Mouse (Mus musculus) heart, embryonic 13.5 days (tissue): ENCODE data around the gene Eif3g. TPM values are rescaled to one million over a fixed set of nuclear protein-coding genes. Genes with fewer than 3 reads are reported as not detected.

Source experiments
- ATAC-seq: fragments of 200-750 bp; cut with Nextera tagmentation; 2 replicates; pipeline ENCODE4 v1.8.0; 2017; ENCODE audit warnings: moderate TSS enrichment; ENCODE audit not compliant: insufficient number of reproducible peaks, low FRiP score, low TSS enrichment; ENCODE audit errors: extremely low read depth
- H3K27ac ChIP-seq: fragments of 300-500 bp; sonication (generic); replicated peaks from 2 replicates; pipeline ENCODE4 v1.5.1; 2015; ENCODE audit warnings: moderate library complexity, mild to moderate bottlenecking, inconsistent platforms
- H3K27me3 ChIP-seq: fragments of 300-500 bp; sonication (generic); replicated peaks from 2 replicates; pipeline ENCODE4 v1.6.1; 2015; ENCODE audit warnings: mild to moderate bottlenecking, inconsistent platforms
- H3K36me3 ChIP-seq: fragments of 300-500 bp; sonication (generic); 2 replicates; pipeline ENCODE4 v1.6.1; 2015; ENCODE audit warnings: mild to moderate bottlenecking, inconsistent platforms
- H3K4me1 ChIP-seq: fragments of 300-500 bp; sonication (generic); 2 replicates; pipeline ENCODE4 v1.6.1; 2015; ENCODE audit warnings: inconsistent platforms
- H3K4me2 ChIP-seq: fragments of 300-500 bp; sonication (generic); 2 replicates; pipeline ENCODE4 v1.6.1; 2015; ENCODE audit warnings: inconsistent platforms, mild to moderate bottlenecking, moderate library complexity
- H3K4me3 ChIP-seq: fragments of 300-500 bp; sonication (generic); 2 replicates; pipeline ENCODE4 v1.5.1; 2015; ENCODE audit warnings: moderate library complexity, mild to moderate bottlenecking, inconsistent platforms
- H3K9ac ChIP-seq: fragments of 300-500 bp; sonication (generic); 2 replicates; pipeline ENCODE4 v1.6.1; 2015; ENCODE audit warnings: inconsistent platforms, mild to moderate bottlenecking, moderate library complexity
- H3K9me3 ChIP-seq: fragments of 300-500 bp; sonication (generic); 2 replicates; pipeline ENCODE4 v1.6.1; 2016; ENCODE audit warnings: inconsistent platforms
- WGBS: fragments of 180-500 bp; shearing (Covaris S2); methylation state at CpG from one replicate; pipeline ENCODE4 v1.1.7; 2015; ENCODE audit warnings: mixed read lengths; 5-methylcytosine and 5-hydroxymethylcytosine counted together
- polyA plus RNA-seq: library from polyadenylated mRNA; unstranded; fragments of >200 nt; fragmentation: Nextera tagmentation; extraction: Ambion mirVana; gene quantifications from 2 replicates; pipeline ENCODE4 v1.2.1, GENCODE M21; 2015

Eif3g gene
- polyA plus RNA-seq, 1 experiment from 2014 or later: 214 TPM

DNA sequence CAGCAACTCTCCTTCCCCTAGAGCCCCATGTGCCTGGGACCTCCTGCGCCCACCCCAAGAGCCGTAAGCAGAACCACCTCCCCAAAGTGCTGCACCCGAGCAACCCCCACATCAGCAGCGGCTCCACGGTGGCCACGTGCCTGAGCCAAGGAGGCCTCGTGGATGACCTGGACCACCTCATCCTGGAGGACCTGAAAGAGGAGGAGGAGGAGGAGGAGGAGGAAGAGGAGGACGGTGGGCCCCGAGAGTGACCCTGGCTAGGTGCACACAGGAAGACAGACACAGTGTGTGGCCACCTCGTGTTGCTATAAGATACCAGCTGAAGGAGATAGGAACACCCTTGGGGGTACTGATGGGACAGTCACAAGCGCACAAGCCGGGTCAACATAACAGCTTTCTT lies 24.9 kb downstream of the Eif3g start:
- Histone ChIP-seq H3K9me3 (no peaks in the 10 kb centered on the region), H3K27me3 (peaks cover 31% of the 10 kb centered on the region), H3K36me3 (no peaks in the 10 kb centered on the region), H3K9ac (no peak overlapping the region), H3K4me3 (no peak overlapping the region), H3K4me1 (peaks cover 15% of the 10 kb centered on the region), H3K27ac (no peak overlapping the region), H3K4me2 (no peak overlapping the region)
- 76% methylated on average over 12 of the region's 12 CpGs for WGBS
- no peak for ATAC-seq

DNA sequence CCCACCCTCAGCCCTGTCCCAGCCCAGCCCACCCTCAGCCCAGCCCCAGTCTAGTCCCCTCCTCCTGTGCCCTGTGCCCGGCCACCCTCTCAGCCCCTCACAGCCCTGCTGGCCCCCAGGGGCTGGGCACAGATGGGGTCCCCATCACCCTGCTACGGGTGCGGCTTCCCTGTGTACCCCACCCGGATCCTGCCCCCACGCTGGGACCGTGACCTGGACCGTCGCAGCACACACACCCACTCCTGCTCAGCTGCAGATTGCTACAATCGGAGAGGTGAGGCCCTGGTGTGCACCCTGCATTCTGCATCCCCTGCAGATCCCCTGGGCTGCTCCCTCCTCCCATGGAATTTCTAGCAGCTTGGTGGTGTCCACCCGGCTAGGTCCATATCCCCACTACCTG lies 25.4 kb downstream of the Eif3g start:
- H3K4me1 ChIP-seq: peaks cover 18% of the 10 kb centered on the region
- no peak overlapping the region for H3K27ac ChIP-seq
- H3K27me3 ChIP-seq: peaks cover 37% of the 10 kb centered on the region
- no peaks in the 10 kb centered on the region for H3K9me3 ChIP-seq
- no peak overlapping the region for H3K4me2 ChIP-seq
- ATAC-seq: no peak
- WGBS: 86% methylated on average over 10 of the region's 10 CpGs
- H3K9ac ChIP-seq: no peak overlapping the region
- no peak overlapping the region for H3K4me3 ChIP-seq
- no peaks in the 10 kb centered on the region for H3K36me3 ChIP-seq

DNA sequence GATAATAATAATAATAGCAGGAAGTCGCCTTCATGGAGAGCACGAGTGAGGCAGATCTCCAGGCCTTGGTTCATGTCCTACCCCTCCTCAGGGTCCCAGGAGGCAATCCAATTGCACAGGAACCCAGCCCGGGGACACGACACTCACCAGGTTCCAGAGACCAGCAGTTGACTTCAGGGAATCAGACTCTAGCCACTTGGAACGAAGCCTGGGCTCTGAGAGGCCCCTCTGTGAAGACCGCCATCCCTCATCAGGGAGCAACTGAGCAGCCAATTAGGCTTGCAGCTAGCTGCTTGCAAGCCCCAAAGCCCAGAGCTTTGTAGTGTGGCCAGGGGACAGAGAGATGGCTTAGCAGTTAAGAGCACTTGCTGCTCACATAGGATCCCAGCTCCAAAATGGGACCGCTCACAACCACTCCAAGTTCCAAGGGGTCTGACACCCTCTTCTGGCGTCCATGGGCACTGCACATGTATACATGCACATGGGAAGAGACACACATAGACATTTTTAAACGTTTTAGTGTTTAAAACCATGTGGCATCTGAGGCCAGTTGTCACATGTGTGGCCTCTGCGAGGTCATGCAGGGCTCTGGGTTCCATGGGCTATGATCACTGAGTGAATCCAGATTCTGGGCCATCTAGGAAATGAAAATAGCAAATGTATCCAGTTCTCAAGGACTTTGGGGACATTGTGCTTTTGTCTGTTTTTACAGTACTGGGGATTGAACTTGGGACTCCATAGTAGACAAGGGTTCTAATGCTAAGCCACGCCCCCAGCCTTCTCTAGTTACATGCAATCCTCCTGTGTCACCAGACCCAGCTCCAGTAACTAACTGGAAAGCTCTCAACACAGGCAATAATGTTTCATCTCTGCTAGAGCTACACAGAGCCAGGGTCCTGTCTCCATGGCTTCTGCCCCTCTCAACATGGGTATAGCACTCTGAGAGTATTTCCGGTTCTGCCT lies 27.9 kb downstream of the Eif3g start:
- H3K9ac ChIP-seq: no peak overlapping the region
- ATAC-seq: no peak
- no peaks in the 10 kb centered on the region for H3K36me3 ChIP-seq
- no peak overlapping the region for H3K27ac ChIP-seq
- H3K4me1 ChIP-seq: peaks cover 13% of the 10 kb centered on the region
- no peaks in the 10 kb centered on the region for H3K9me3 ChIP-seq
- 71% methylated on average over 12 of the region's 12 CpGs for WGBS
- peaks cover 55% of the 10 kb centered on the region for H3K27me3 ChIP-seq
- no peak overlapping the region for H3K4me2 ChIP-seq
- H3K4me3 ChIP-seq: no peak overlapping the region

DNA sequence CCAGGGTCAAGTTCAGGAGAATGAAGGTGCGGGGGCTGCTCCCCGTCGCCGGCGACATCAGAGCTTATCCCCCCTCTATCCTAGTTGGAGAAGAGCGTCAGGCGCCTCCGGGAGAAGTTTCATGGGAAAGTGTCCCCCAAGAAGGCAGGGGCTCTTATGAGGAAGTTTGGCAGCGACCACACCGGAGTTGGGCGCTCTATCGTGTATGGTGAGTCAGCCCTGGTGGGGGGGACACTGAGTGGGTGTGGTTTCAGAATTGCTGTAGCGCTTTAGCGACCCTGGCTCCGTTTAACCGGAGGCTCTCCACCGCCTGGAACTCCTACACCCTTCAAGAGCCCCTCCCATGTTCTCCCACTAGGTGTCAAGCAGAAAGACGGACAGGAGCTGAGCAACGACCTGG lies 29.2 kb downstream of the Eif3g start:
- Histone ChIP-seq H3K27me3 (peaks cover 53% of the 10 kb centered on the region), H3K4me1 (peaks cover 13% of the 10 kb centered on the region), H3K27ac (no peak overlapping the region), H3K9me3 (no peaks in the 10 kb centered on the region), H3K4me3 (peak overlapping the region; percentile 65), H3K4me2 (peak overlapping the region; percentile 77), H3K9ac (peak overlapping the region; percentile 79), H3K36me3 (no peaks in the 10 kb centered on the region)
- 2% methylated on average over 19 of the region's 19 CpGs for WGBS
- no peak for ATAC-seq

DNA sequence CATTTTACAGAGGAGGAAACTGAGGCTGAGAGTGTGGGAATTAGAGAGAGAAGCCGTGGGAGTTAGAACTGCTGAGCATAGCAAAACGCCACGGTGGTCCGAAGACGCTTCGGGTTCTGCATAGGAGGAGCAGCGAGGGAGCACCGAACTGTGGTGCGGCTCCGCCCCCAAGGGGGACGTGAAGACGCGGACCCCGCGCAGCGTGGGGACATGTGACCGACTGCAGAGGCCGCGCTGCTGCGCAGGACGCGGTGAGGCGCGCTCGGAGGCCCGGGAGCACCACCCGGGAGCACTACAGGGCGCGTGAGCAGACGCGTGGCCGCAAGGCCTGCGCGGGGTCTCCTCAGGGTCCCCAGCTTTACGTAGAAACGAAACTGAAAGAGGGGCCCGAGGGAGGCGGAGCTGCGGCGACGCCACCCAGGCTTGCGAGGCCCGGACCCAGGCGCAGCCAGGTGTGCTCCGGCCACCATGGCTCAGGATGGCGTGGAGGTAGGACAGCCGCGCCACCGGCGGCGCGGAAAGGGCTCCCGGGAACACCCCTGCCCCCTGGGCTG lies 29.9 kb downstream of the Eif3g start, which contains the start of gene A230050P20Rik:
Gene A230050P20Rik (plus strand): TSS at position 195 of the 554 bp plus-strand sequence.
- ATAC-seq: no peak
- Histone ChIP-seq H3K36me3 (no peaks in the 10 kb centered on the region), H3K27me3 (peaks cover 53% of the 10 kb centered on the region), H3K9me3 (no peaks in the 10 kb centered on the region), H3K27ac (no peak within 1 kb of the TSS), H3K4me2 (peak within 1 kb of the TSS; percentile 77), H3K4me1 (peaks cover 13% of the 10 kb centered on the region), H3K4me3 (peak within 1 kb of the TSS; percentile 65), H3K9ac (peak within 1 kb of the TSS; percentile 79)
- WGBS: 5% methylated on average over 53 of the region's 53 CpGs

DNA sequence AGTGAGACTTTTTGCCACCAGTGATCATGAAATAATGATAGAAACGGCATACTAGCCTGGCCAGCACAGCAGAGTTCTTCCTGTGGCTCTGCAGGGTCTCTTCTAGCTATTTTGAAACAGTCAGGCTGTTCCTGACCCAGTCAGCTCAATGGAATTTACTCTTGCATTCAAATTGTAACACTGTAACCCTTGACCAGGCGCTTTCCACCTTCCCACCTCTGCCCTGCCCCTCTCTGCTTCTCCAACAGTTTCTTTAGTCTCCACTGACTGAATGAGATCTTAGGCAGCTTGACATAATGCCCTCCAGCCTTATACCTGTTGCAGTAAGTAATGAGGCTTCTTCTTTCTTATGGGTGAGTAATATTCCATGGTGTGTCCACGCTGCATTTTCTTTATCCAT lies 31.5 kb downstream of the Eif3g start:
- 47% methylated on average over 3 of the region's 3 CpGs for WGBS
- ATAC-seq: no peak
- H3K27me3 ChIP-seq: peaks cover 53% of the 10 kb centered on the region

DNA sequence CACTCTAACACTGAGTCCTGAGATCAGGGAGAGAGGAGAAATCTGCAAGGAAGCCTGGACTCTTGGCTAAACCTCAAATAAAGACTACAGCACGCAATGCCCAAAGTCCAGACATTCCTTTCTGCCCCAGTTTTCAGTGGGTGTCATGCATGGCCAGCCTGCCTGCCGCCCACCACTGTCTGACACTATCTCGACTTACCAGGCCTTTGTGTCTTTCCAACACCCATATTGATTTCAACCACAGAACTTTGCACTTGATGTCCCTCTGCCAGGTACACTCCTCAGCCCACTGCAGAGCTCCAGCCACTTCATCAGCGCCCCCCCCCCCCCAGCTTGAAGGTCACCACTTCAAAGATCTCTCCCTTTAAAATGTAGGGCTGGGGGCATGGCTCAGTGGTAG lies 36.2 kb downstream of the Eif3g start:
- H3K9ac ChIP-seq: no peak overlapping the region
- no peak overlapping the region for H3K4me2 ChIP-seq
- no peak for ATAC-seq
- no peaks in the 10 kb centered on the region for H3K9me3 ChIP-seq
- WGBS: 47% methylated on average over 4 of the region's 4 CpGs
- no peak overlapping the region for H3K27ac ChIP-seq
- no peak overlapping the region for H3K4me3 ChIP-seq
- H3K36me3 ChIP-seq: no peaks in the 10 kb centered on the region
- no peaks in the 10 kb centered on the region for H3K4me1 ChIP-seq
- peaks cover 29% of the 10 kb centered on the region for H3K27me3 ChIP-seq

More for the DNA sequence above, 31.5 kb downstream of the Eif3g start:
- H3K36me3 ChIP-seq: no peaks in the 10 kb centered on the region
- peaks cover 13% of the 10 kb centered on the region for H3K4me1 ChIP-seq
- no peaks in the 10 kb centered on the region for H3K9me3 ChIP-seq
- H3K4me3 ChIP-seq: no peak overlapping the region
- no peak overlapping the region for H3K27ac ChIP-seq
- H3K4me2 ChIP-seq: no peak overlapping the region
- H3K9ac ChIP-seq: no peak overlapping the region

DNA sequence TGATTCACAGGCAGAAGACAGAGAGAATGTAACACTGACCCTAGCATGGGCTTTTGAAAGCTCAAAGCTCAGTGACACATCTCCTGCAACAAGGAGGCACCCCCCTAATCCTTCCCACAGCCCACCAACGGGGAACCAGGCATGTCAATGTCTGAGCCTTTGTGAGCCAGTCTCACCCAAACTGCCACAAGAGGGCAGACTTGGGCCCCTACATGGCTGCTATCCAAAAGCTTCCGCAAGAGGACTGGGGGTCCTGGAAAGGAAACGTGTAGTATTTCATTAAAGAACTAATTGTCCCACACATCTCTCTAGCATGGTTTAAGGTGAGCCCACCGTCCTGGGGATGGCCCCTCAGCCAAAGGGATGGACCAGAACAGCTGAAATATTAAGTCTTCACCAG lies 36.6 kb downstream of the Eif3g start:
- Histone ChIP-seq H3K9me3 (no peaks in the 10 kb centered on the region), H3K27ac (no peak overlapping the region)
- 10% methylated on average over 4 of the region's 4 CpGs for WGBS

DNA sequence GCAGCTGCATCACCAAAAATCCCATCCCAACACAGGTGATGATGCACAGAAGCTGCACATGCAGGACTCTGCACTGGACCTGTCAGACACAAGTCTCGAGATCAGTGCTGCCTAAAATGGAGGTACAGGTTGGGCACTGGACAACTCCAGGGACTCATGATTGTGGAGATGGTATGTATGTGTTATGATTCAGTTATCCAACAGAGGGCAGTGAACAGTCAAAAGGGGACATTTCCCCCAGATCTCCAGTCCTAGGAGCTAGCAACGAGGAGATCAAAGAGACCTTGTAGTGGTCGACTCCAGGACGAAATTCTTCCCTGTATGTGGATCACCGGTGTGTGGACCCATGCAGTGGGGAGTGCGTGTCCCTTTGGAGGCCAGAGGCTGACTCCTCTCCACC lies 38.5 kb downstream of the Eif3g start:
- no peak for ATAC-seq
- H3K27ac ChIP-seq: no peak overlapping the region
- H3K9ac ChIP-seq: no peak overlapping the region
- no peaks in the 10 kb centered on the region for H3K36me3 ChIP-seq
- peaks cover 17% of the 10 kb centered on the region for H3K27me3 ChIP-seq
- no peaks in the 10 kb centered on the region for H3K9me3 ChIP-seq
- no peak overlapping the region for H3K4me2 ChIP-seq
- WGBS: 46% methylated on average over 6 of the region's 6 CpGs
- H3K4me3 ChIP-seq: no peak overlapping the region
- H3K4me1 ChIP-seq: no peaks in the 10 kb centered on the region

More for the DNA sequence above, 36.6 kb downstream of the Eif3g start:
- Histone ChIP-seq H3K36me3 (no peaks in the 10 kb centered on the region), H3K27me3 (peaks cover 25% of the 10 kb centered on the region), H3K4me2 (no peak overlapping the region), H3K4me1 (no peaks in the 10 kb centered on the region), H3K9ac (no peak overlapping the region), H3K4me3 (no peak overlapping the region)
- no peak for ATAC-seq

DNA sequence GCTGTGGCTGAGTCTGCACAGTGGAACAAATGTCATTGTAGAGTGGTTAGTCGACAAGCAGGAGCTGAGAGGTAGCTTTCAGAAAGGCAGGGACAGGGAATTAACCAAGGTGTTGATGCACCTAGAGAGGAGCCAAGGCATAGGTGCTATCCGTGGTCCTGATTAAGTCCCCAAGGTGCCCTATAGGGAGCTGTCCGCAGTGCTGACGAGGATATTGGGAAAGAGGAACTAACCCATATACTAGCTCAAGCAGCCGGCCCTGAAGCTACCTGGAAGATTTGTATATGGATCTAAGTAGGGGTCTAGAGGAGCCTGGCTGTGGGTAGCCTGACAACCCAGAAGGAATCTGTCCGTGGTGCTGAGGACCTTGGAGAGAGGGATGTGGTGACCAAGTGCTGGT lies 41.3 kb downstream of the Eif3g start:
- Histone ChIP-seq H3K27ac (no peak overlapping the region), H3K36me3 (no peaks in the 10 kb centered on the region), H3K9ac (no peak overlapping the region), H3K4me2 (no peak overlapping the region), H3K4me1 (no peaks in the 10 kb centered on the region), H3K4me3 (no peak overlapping the region), H3K9me3 (no peaks in the 10 kb centered on the region), H3K27me3 (peaks cover 23% of the 10 kb centered on the region)
- ATAC-seq: no peak
- WGBS: 7% methylated on average over 6 of the region's 6 CpGs

DNA sequence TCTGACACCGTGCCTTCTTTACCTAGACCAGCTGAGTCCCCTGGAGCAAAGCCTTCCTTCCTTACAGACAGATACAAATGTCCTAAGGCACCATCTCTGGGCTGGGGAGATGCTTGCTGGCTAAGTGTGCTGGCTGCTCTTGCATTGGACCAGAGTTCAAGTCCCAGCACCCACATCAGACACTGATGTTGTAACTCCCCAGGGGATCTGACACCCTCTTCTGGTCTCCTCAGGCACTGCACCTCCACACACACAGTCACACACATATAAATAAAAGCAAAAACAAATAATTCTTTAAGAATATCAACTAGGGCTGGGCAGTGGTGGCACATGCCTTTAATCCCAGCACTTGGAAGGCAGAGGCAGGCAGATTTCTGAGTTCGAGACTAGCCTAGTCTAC lies 48.2 kb downstream of the Eif3g start:
- peaks cover 23% of the 10 kb centered on the region for H3K27me3 ChIP-seq
- no peak overlapping the region for H3K27ac ChIP-seq
- H3K9me3 ChIP-seq: no peaks in the 10 kb centered on the region
- no peak overlapping the region for H3K4me3 ChIP-seq
- no peaks in the 10 kb centered on the region for H3K4me1 ChIP-seq
- 66% methylated on average over 2 of the region's 2 CpGs for WGBS
- no peaks in the 10 kb centered on the region for H3K36me3 ChIP-seq
- H3K9ac ChIP-seq: no peak overlapping the region
- ATAC-seq: no peak
- H3K4me2 ChIP-seq: no peak overlapping the region
